ENCODE assay signal across 15 mouse cellular contexts in genomic region chr2:142030756-142031646, GRCm38 (mm10).
A peak's percentile ranks its signal among the peaks of the same experiment; 100 is the strongest.
DNase-seq lines count a peak whose midpoint lies in the region; ATAC-seq lines count a peak whose summit lies in the region.
"Had no signal": no experiment of that assay in that cellular context is flagged by ENCODE, and none has a peak within 500 bp of the region (broad histone marks: within the 10 kb centered on the region; RNA-seq: fewer than 3 reads in every experiment).

No protein-coding gene starts in this region.

- H3K4me2 ChIP-seq in forebrain, embryonic 16.5 days (ENCODE audit: low read length) = no peak overlapping the region
- peak overlapping the region; percentile 11; the same call in 1 of the 2 replicates for H3K4me2 ChIP-seq in neural tube, embryonic 15.5 days
- H3K4me2 ChIP-seq: embryonic facial prominence, embryonic 13.5 days; liver, embryonic 11.5 days; lung, embryonic 15.5 days had no signal

- intact Hi-C loops in gastrocnemius, postnatal 14 days (cut with DNase I; ENCODE audit: low total_unique reads) = no loop called here

- no peaks in the 10 kb centered on the region for H3K27me3 ChIP-seq in forebrain, embryonic 10.5 days (ENCODE audit: poor library complexity, severe bottlenecking)
- H3K27me3 ChIP-seq in forebrain, embryonic 16.5 days (replicated peaks; ENCODE audit: control insufficient read depth, insufficient read depth, low read length) = no peaks in the 10 kb centered on the region
- no peaks in the 10 kb centered on the region for H3K27me3 ChIP-seq in midbrain, embryonic 10.5 days (ENCODE audit: low read depth, poor library complexity, severe bottlenecking)
- H3K27me3 ChIP-seq in neural tube, embryonic 15.5 days (replicated peaks) = no peaks in the 10 kb centered on the region
- H3K27me3 ChIP-seq: embryonic facial prominence, embryonic 13.5 days; lung, embryonic 15.5 days had no signal

- no peaks in the 10 kb centered on the region for H3K36me3 ChIP-seq in forebrain, embryonic 10.5 days (replicated peaks)
- no peaks in the 10 kb centered on the region for H3K36me3 ChIP-seq in forebrain, embryonic 16.5 days (ENCODE audit: control insufficient read depth, insufficient read depth)
- no peaks in the 10 kb centered on the region for H3K36me3 ChIP-seq in midbrain, embryonic 10.5 days
- no peaks in the 10 kb centered on the region for H3K36me3 ChIP-seq in neural tube, embryonic 15.5 days
- H3K36me3 ChIP-seq: embryonic facial prominence, embryonic 13.5 days; lung, embryonic 15.5 days had no signal

- H3K9me3 ChIP-seq in forebrain, embryonic 10.5 days = no peaks in the 10 kb centered on the region
- no peaks in the 10 kb centered on the region for H3K9me3 ChIP-seq in forebrain, embryonic 16.5 days (ENCODE audit: control insufficient read depth, low read length)
- H3K9me3 ChIP-seq in midbrain, embryonic 10.5 days (replicated peaks) = no peaks in the 10 kb centered on the region
- H3K9me3 ChIP-seq in neural tube, embryonic 15.5 days (replicated peaks) = no peaks in the 10 kb centered on the region
- H3K9me3 ChIP-seq: embryonic facial prominence, embryonic 13.5 days; lung, embryonic 15.5 days had no signal

- H3K27ac ChIP-seq in forebrain, embryonic 10.5 days = peak overlapping the region; percentile 58; the same call in 1 of the 2 replicates
- H3K27ac ChIP-seq in forebrain, embryonic 16.5 days (ENCODE audit: low read length) = no peak overlapping the region
- H3K27ac ChIP-seq in midbrain, embryonic 10.5 days (replicated peaks) = peak overlapping the region; percentile 52; the same call in 1 of the 2 replicates
- H3K27ac ChIP-seq in neural tube, embryonic 15.5 days (replicated peaks) = no peak overlapping the region
- H3K27ac ChIP-seq: embryonic facial prominence, embryonic 13.5 days; hindbrain, postnatal 0 days; lung, embryonic 15.5 days had no signal

- peaks cover 24% of the 10 kb centered on the region for H3K4me1 ChIP-seq in forebrain, embryonic 10.5 days
- no peaks in the 10 kb centered on the region for H3K4me1 ChIP-seq in forebrain, embryonic 16.5 days (replicated peaks; ENCODE audit: control insufficient read depth, insufficient read depth, low read length)
- H3K4me1 ChIP-seq in midbrain, embryonic 10.5 days = peaks cover 16% of the 10 kb centered on the region
- no peaks in the 10 kb centered on the region for H3K4me1 ChIP-seq in neural tube, embryonic 15.5 days
- H3K4me1 ChIP-seq: embryonic facial prominence, embryonic 13.5 days; lung, embryonic 15.5 days had no signal

- DNase-seq in forebrain, embryonic 10.5 days (ENCODE audit: extremely low spot score, low spot score) = no peak
- DNase-seq in embryo, embryonic 11 days = peak; percentile 12
- DNase-seq in midbrain, embryonic 10.5 days (ENCODE audit: low spot score) = no peak
- no peak for DNase-seq in urinary bladder, adult 2 months (ENCODE audit: low spot score)
- DNase-seq in gastrocnemius, postnatal 14 days = no peak
- DNase-seq: adrenal gland, postnatal 25 days; kidney, adult 2 months; layer of hippocampus, adult 9-11 months; right cerebral cortex, adult 18-20 months had no signal

- no peak for ATAC-seq in forebrain, embryonic 16.5 days
- ATAC-seq in neural tube, embryonic 15.5 days (ENCODE audit: low FRiP score) = no peak
- ATAC-seq: hindbrain, postnatal 0 days had no signal

- no peak overlapping the region for H3K4me3 ChIP-seq in forebrain, embryonic 10.5 days
- H3K4me3 ChIP-seq in forebrain, embryonic 16.5 days (replicated peaks; ENCODE audit: low read length) = no peak overlapping the region
- H3K4me3 ChIP-seq in midbrain, embryonic 10.5 days = no peak overlapping the region
- no peak overlapping the region for H3K4me3 ChIP-seq in neural tube, embryonic 15.5 days (replicated peaks)
- H3K4me3 ChIP-seq: embryonic facial prominence, embryonic 13.5 days; lung, embryonic 15.5 days had no signal

- H3K9ac ChIP-seq in forebrain, embryonic 16.5 days (replicated peaks; ENCODE audit: low read depth, low read length) = no peak overlapping the region
- H3K9ac ChIP-seq in neural tube, embryonic 15.5 days (replicated peaks) = no peak overlapping the region
- H3K9ac ChIP-seq: embryonic facial prominence, embryonic 13.5 days; lung, embryonic 15.5 days had no signal

- WGBS in forebrain, embryonic 10.5 days = 35% methylated on average over 10 of the region's 10 CpGs
- 7% methylated on average over 10 of the region's 10 CpGs for WGBS in forebrain, embryonic 16.5 days
- WGBS in midbrain, embryonic 10.5 days = 33% methylated on average over 10 of the region's 10 CpGs
- 14% methylated on average over 10 of the region's 10 CpGs for WGBS in neural tube, embryonic 15.5 days

Comparison
In these comparisons a context has a peak if more than half of its experiments do, and no peak if none do; other contexts are left out.
1. H3K27ac ChIP-seq: peak in forebrain, embryonic 10.5 days (single experiment) and midbrain, embryonic 10.5 days (single experiment); none in forebrain, embryonic 16.5 days (single experiment) and neural tube, embryonic 15.5 days (single experiment).